ENCODE assay signal across 17 mouse cellular contexts in genomic region chr7:128541771-128542170, GRCm38 (mm10). TPM values are rescaled to one million over a fixed set of nuclear protein-coding genes. Genes with fewer than 3 reads are reported as not detected.
A peak's percentile ranks its signal among the peaks of the same experiment; 100 is the strongest.
DNase-seq lines count a peak whose midpoint lies in the region; ATAC-seq and TF ChIP-seq lines count a peak whose summit lies in the region.
"Had no signal": no experiment of that assay in that cellular context is flagged by ENCODE, and none has a peak within 500 bp of the region (broad histone marks: within the 10 kb centered on the region; RNA-seq: fewer than 3 reads in every experiment).

No protein-coding gene starts in this region.

- WGBS in heart, embryonic 10.5 days: 79% methylated on average over 17 of the region's 17 CpGs
- 79% methylated on average over 17 of the region's 17 CpGs for WGBS in kidney, postnatal 0 days
- whole genome bisulfite sequencing in bone marrow, adult 2 months: 89% methylated on average over 17 of the region's 17 CpGs
- WGBS in heart, embryonic 15.5 days: 79% methylated on average over 17 of the region's 17 CpGs
- 91% methylated on average over 17 of the region's 17 CpGs for WGBS in liver, embryonic 11.5 days

- peaks cover 69% of the 10 kb centered on the region for H3K36me3 ChIP-seq in heart, embryonic 10.5 days
- peaks cover 46% of the 10 kb centered on the region for H3K36me3 ChIP-seq in kidney, postnatal 0 days (ENCODE audit: insufficient read depth, low read length)
- H3K36me3 ChIP-seq in heart, embryonic 15.5 days: peaks cover 46% of the 10 kb centered on the region
- peaks cover 32% of the 10 kb centered on the region for H3K36me3 ChIP-seq in liver, embryonic 11.5 days (ENCODE audit: control insufficient read depth, insufficient read depth, low read length)
- H3K36me3 ChIP-seq: hindbrain, embryonic 15.5 days; midbrain, embryonic 12.5 days had no signal

- intact Hi-C loops in heart, postnatal 36 days (cut with DNase I): loop anchor here (2.0 kb wide), 1 partner anchor 17 kb away; no protein-coding TSS in a partner anchor

- DNase-seq in heart, embryonic 10.5 days (ENCODE audit: low spot score): no peak
- no peak for DNase-seq in heart, postnatal 36 days
- DNase-seq in kidney, postnatal 0 days (ENCODE audit: low spot score): no peak
- DNase-seq in kidney, adult 8-10 months: no peak
- DNase-seq in liver, embryonic 11.5 days (ENCODE audit: low spot score): no peak
- DNase-seq in frontal cortex, adult 2 months (ENCODE audit: extremely low spot score in 1 of 2, low spot score in 1 of 2): no peak
- DNase-seq: cerebellum, adult 8-10 months; forebrain, postnatal 0 days; gastrocnemius, postnatal 10 days had no signal

- peak overlapping the region; percentile 64 for H3K27ac ChIP-seq in heart, embryonic 10.5 days
- H3K27ac ChIP-seq in kidney, postnatal 0 days: 0 out of 2 replicates have a peak overlapping the region, but pooled peaks have one; percentile 28
- peak overlapping the region; percentile 20; the same call in 1 of the 2 replicates for H3K27ac ChIP-seq in bone marrow, adult 2 months (ENCODE audit: control insufficient read depth, insufficient read depth, low read depth, low read length, poor library complexity)
- peak overlapping the region; percentile 90 for H3K27ac ChIP-seq in heart, embryonic 15.5 days
- no peak overlapping the region for H3K27ac ChIP-seq in liver, embryonic 11.5 days (ENCODE audit: low read depth, low read length)
- H3K27ac ChIP-seq: hindbrain, embryonic 15.5 days; layer of hippocampus, adult 2 months; left cerebral cortex, adult 2 months; limb, embryonic 12.5 days; midbrain, embryonic 12.5 days had no signal

- H3K9me3 ChIP-seq in heart, embryonic 10.5 days: no peaks in the 10 kb centered on the region
- no peaks in the 10 kb centered on the region for H3K9me3 ChIP-seq in kidney, postnatal 0 days (replicated peaks; ENCODE audit: low read length)
- no peaks in the 10 kb centered on the region for H3K9me3 ChIP-seq in heart, embryonic 15.5 days (replicated peaks)
- H3K9me3 ChIP-seq in liver, embryonic 11.5 days (ENCODE audit: control insufficient read depth, low read length): no peaks in the 10 kb centered on the region
- H3K9me3 ChIP-seq: hindbrain, embryonic 15.5 days; kidney, embryonic 15.5 days; limb, embryonic 12.5 days; midbrain, embryonic 12.5 days had no signal

- peaks cover 67% of the 10 kb centered on the region for H3K4me1 ChIP-seq in heart, embryonic 10.5 days
- H3K4me1 ChIP-seq in kidney, postnatal 0 days (replicated peaks; ENCODE audit: insufficient read depth, low read length): peaks cover 8% of the 10 kb centered on the region; the same call in 1 of the 2 replicates
- no peaks in the 10 kb centered on the region for H3K4me1 ChIP-seq in bone marrow, adult 2 months (ENCODE audit: control insufficient read depth, insufficient read depth, low read length)
- H3K4me1 ChIP-seq in heart, embryonic 15.5 days (replicated peaks): peaks cover 70% of the 10 kb centered on the region
- peaks cover 27% of the 10 kb centered on the region for H3K4me1 ChIP-seq in liver, embryonic 11.5 days (replicated peaks; ENCODE audit: control insufficient read depth, insufficient read depth, low read length)

- no peak for ATAC-seq in kidney, postnatal 0 days (replicated peaks; ENCODE audit: low FRiP score, low read depth)
- ATAC-seq in heart, embryonic 15.5 days (replicated peaks; ENCODE audit: insufficient number of reproducible peaks, insufficient read depth, low FRiP score, low read depth): no peak
- ATAC-seq in liver, embryonic 11.5 days (replicated peaks; ENCODE audit: low FRiP score): no peak
- ATAC-seq: forebrain, postnatal 0 days had no signal

- no peak for TF ChIP-seq CTCF in kidney, postnatal 0 days (IDR thresholded peaks at IDR 0.05; ENCODE audit: low read depth)
- no peak for TF ChIP-seq CTCF in bone marrow, adult 2 months (IDR thresholded peaks at IDR 0.05; ENCODE audit: control insufficient read depth, insufficient read depth, low read length)

- H3K4me3 ChIP-seq in heart, embryonic 10.5 days: no peak overlapping the region
- no peak overlapping the region for H3K4me3 ChIP-seq in kidney, postnatal 0 days (replicated peaks; ENCODE audit: low read depth, low read length)
- no peak overlapping the region for H3K4me3 ChIP-seq in bone marrow, adult 2 months (replicated peaks; ENCODE audit: control insufficient read depth, low read depth, low read length)
- H3K4me3 ChIP-seq in heart, embryonic 15.5 days: no peak overlapping the region
- H3K4me3 ChIP-seq in liver, embryonic 11.5 days (ENCODE audit: low read depth, low read length): no peak overlapping the region
- H3K4me3 ChIP-seq: hindbrain, embryonic 15.5 days; kidney, embryonic 15.5 days; layer of hippocampus, adult 2 months; left cerebral cortex, adult 2 months; limb, embryonic 12.5 days; midbrain, embryonic 12.5 days had no signal

- no peak overlapping the region for H3K9ac ChIP-seq in kidney, postnatal 0 days (ENCODE audit: low read depth, low read length)
- H3K9ac ChIP-seq in heart, embryonic 15.5 days: peak overlapping the region; percentile 18; the same call in 1 of the 2 replicates
- no peak overlapping the region for H3K9ac ChIP-seq in liver, embryonic 11.5 days (ENCODE audit: low read depth, low read length)
- H3K9ac ChIP-seq: forebrain, postnatal 0 days; hindbrain, embryonic 15.5 days; kidney, embryonic 15.5 days; limb, embryonic 12.5 days; midbrain, embryonic 12.5 days had no signal

- TF ChIP-seq POLR2A in bone marrow, adult 2 months (IDR thresholded peaks at IDR 0.05; ENCODE audit: borderline replicate concordance, control insufficient read depth, low read depth, low read length): no peak

- H3K4me2 ChIP-seq in kidney, postnatal 0 days (ENCODE audit: low read length): no peak overlapping the region
- no peak overlapping the region for H3K4me2 ChIP-seq in heart, embryonic 15.5 days
- H3K4me2 ChIP-seq in liver, embryonic 11.5 days: no peak overlapping the region
- H3K4me2 ChIP-seq: hindbrain, embryonic 15.5 days; kidney, embryonic 15.5 days; limb, embryonic 12.5 days; midbrain, embryonic 12.5 days had no signal

- H3K27me3 ChIP-seq in heart, embryonic 10.5 days (ENCODE audit: insufficient read depth, poor library complexity, severe bottlenecking): no peaks in the 10 kb centered on the region
- H3K27me3 ChIP-seq in kidney, postnatal 0 days (ENCODE audit: insufficient read depth, low read length): no peaks in the 10 kb centered on the region
- H3K27me3 ChIP-seq in heart, embryonic 15.5 days: no peaks in the 10 kb centered on the region
- no peaks in the 10 kb centered on the region for H3K27me3 ChIP-seq in liver, embryonic 11.5 days (replicated peaks; ENCODE audit: control insufficient read depth, insufficient read depth, low read length)
- H3K27me3 ChIP-seq: hindbrain, embryonic 15.5 days; kidney, embryonic 15.5 days; limb, embryonic 12.5 days; midbrain, embryonic 12.5 days had no signal

RNA-seq across cellular contexts. Expression of gene Bag3, which starts 18.4 kb away (rescaled TPM):
- 13.3 and 19.8 TPM in 2 replicates for polyA plus RNA-seq in heart, embryonic 10.5 days (2016; fragmentation: Nextera tagmentation; extraction: Ambion mirVana)
- 100 to 1,000 TPM; 258 to 272 TPM for total RNA-seq in heart, postnatal 36 days (2021)
- 15.0 and 15.1 TPM in 2 replicates for polyA plus RNA-seq in kidney, postnatal 0 days (2015; fragmentation: Nextera tagmentation; extraction: Ambion mirVana)
- 5.3 and 10.6 TPM in 2 replicates for polyA plus RNA-seq in bone marrow, adult 2 months (2011; ENCODE audit: insufficient read depth, insufficient read length, low replicate concordance, missing spikeins)
- polyA plus RNA-seq in heart, embryonic 15.5 days (2015; fragmentation: Nextera tagmentation; extraction: Ambion mirVana): 26.1 and 29.0 TPM in 2 replicates
- polyA plus RNA-seq in liver, embryonic 11.5 days (2014; fragmentation: Nextera tagmentation; extraction: Ambion mirVana): 10.3 and 12.5 TPM in 2 replicates
- polyA plus RNA-seq in frontal cortex, adult 2 months (2012; rRNA removed): 6.3 and 8.0 TPM in 2 replicates
